Mouse (Mus musculus) gastrocnemius, postnatal 36 days (tissue): ENCODE results near the gene Adamts12. TPM values are rescaled to one million over a fixed set of nuclear protein-coding genes. Genes with fewer than 3 reads are reported as not detected.

Experiments
- DNase-seq, 2 experiments: peaks; one replicate each; pipeline ENCODE4 v3.0.0; 2022
- intact Hi-C: fragments of 180-260 bp; cut with DNase I; formaldehyde crosslinking; loops from one replicate; pipeline ENCODE4 v1.15.1; 2025
- total RNA-seq, 2 experiments: library from RNA; stranded (reverse); gene quantifications; 2 replicates each; pipeline ENCODE4 v1.2.3; 2021

Gene Adamts12
- total RNA-seq, 2 experiments from 2014 or later = 4.8 to 6.4 TPM

DNA sequence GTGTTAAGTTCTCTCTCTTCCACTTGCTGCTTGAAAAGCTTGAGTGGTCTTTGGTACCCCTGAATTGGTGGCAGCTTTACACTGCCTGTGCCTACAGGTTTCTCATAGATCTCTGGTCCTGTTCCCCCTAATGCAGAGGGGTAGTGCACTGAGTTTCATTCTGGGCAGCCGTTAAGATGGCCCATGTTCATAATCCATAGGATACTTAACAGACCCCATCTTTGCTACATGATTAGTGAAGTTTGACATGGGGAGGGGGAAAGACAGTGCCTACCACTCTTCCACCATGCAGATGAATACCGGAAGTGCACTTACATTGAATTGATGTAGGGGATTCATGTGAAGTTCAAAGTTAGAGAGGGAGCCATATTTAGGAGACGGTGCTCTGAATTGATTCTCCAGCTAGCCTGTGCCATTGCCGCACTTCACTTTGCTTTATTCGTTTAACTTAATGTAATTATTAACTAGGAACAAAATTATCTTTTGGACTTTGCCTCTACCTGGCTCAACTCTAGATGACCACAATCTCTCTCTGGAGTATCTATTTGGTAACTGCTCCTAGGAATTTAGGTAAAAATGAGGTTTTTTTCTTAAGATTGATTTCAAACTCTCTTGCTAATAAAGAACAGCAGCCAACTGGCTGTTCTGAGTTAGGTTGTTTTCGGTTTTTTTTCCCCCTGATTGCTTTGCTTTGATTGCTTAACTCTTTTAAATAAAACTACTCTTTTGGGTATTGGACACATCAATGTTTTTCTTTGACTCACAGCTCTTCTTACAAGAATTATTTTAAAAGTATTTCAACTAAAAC, 214.9 kb downstream of the Adamts12 start:
- DNase-seq = no peak
- intact Hi-C loops = no loop called here

DNA sequence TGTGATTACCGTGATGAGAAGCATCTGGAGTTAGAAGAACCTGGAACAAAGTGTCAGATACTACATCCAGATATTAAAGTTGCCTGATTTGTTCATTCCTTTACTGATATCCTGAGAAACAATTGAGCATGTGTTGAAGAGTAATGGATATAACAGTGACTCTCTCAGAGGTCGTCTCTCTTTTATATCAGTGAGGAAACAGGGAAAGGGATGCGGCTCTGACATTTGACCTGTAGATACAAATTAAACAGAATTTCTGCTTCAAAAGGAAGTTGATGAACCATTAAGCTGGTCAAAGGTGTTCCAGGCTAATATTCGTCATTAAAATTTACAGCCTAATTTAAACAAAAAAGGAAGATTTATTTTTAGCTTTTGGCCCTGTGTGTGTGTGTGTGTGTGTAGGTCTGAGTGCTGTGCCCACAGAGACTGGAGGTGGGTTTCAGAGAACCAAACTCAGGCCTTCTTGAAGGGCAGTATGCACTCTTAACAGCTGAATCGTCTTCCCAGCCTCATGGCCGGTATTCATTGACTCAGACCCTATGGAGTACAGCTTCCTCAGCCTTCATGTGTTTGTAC, 216.2 kb downstream of the Adamts12 start:
- intact Hi-C loops = no loop called here
- DNase-seq = no peak

DNA sequence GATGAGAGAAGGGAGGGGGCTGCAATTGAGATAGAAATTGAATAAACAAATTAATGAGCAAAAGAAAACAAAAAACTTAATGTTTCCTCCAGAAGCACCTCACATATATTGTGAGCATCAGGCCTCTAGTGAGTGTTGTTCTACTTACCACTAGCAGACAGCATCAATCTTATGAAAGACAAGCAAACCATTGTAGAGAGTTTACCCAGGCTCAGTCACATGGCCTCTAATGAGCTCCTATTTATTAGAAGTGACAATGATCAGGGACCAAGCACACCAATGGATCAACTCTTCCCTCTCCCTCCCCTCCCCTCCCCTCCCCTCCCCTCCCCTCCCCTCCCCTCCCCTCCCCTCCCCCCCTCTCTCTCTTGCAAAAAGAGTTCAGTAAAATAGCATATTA, 218.6 kb downstream of the Adamts12 start:
- intact Hi-C loops = no loop called here
- no peak for DNase-seq

DNA sequence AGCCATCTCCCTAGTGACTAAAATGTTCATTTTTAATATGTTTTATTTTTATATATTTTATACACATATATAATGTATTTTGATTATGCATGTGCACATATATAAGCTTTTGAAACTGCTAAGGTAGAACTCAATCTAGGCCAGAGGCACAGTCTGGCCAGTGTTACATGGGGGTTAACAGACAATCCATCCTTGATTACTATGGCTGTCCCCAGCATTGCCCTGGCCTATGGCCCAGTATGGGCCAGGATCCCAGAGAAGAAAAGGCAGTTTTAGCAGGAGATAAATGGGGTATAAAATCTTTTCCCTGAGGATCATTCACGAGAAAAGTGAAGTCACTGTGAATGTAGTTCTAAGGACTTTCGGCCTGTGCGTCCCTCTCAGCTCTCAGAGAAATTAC, 223.2 kb downstream of the Adamts12 start:
- DNase-seq = no peak
- intact Hi-C loops = no loop called here

DNA sequence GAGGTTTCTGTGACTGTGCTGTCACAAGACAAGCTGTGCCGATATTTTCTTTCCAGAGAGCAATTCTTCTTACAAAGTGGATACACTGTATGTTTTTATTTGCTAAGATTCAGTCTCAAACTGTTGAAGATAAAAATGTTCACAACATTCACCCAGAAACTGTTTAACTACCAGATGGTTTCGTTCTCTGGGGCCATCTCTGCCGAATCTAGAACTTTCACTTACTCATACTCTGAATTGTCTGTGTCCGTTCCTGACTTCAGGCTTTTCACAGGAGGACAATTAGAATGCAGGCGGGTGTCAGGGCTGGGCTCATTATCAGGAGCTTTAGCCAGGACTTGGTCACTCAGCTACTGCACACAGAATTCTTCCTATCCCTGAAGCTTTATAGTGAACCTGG, 227.7 kb downstream of the Adamts12 start:
- no peak for DNase-seq
- intact Hi-C loops = no loop called here

DNA sequence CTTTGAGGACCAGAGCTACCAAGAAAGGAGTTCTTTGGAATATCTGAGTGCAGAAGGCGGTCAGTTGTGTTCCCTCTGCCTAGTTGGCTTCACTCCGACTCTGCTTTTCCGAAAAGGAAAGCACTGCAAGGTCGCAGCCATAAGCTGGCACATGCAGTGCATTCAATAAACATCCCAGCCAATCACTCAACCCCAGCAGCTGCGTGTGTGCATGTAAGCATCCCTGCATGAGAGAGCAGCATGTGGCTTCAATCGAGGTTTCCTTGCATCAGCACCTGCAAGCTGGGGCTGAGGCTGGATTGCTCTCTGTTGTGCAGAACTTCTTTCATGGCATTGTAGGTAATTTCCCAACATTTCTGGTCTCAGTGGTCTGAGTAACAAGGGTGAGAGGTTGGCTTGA, 230.4 kb downstream of the Adamts12 start:
- DNase-seq = no peak
- intact Hi-C loops = no loop called here

DNA sequence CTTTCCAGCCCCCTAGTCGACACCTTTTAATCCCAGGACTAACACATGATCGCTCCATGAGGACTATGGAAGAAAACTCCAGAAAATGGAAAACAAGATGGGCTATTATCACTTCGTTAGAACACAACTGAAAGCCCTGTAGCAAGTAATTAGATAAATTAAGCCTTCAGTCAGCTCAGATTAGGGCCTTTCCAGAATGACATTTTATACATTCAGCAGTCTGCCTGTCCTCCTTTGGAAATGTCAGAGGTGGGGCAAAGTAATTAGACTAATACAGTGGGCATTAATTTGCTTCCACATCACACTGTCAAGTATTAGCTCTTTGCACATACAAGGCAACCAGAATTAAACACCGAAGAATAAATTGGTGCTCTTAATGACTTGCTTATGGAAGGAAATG, 233.4 kb downstream of the Adamts12 start:
- no peak for DNase-seq
- intact Hi-C loops = no loop called here

DNA sequence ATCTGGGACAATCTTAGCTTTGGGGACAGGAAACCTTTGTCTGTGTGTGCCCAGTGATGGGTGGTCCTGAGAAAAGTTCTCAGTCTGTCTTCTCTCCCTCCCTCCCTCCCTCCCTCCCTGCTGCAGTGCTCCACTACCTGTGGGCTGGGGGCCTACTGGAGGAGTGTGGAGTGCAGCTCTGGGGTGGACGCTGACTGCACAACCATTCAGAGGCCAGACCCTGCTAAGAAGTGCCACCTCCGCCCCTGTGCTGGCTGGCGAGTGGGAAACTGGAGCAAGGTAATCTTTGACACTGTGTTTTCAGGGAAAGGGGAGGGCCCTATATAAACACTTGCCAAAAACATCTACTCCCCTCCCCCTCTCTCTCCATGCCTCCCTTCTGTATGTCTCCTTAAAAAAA, 252.5 kb downstream of the Adamts12 start:
- intact Hi-C loops = loop anchor here (5.0 kb wide), 1 partner anchor 395 kb away; no protein-coding TSS in a partner anchor

DNA sequence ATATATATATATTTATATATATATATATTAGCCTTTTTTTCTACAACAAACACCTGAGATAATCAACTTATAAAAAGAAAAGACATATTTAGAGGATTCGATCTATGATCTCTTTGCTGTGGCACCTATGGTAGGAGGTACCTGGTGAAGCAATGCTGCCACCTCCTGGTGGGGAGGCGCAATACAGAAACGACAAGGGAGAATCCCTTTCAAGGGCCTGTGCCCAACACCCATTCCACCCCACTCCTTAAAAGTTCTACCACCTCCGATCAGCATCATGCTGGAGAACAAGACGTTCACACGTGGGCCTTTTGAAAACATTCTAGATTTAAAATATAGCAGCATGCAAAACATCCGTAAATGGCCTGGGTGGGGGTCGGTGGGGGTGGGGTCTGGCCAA, 255.9 kb downstream of the Adamts12 start:
- intact Hi-C loops = loop anchor here (1.0 kb wide), 1 partner anchor 282 kb away; no protein-coding TSS in a partner anchor
- peak; percentile 21 to 30 for DNase-seq

More for the DNA sequence above, 252.5 kb downstream of the Adamts12 start:
- DNase-seq = no peak

DNA sequence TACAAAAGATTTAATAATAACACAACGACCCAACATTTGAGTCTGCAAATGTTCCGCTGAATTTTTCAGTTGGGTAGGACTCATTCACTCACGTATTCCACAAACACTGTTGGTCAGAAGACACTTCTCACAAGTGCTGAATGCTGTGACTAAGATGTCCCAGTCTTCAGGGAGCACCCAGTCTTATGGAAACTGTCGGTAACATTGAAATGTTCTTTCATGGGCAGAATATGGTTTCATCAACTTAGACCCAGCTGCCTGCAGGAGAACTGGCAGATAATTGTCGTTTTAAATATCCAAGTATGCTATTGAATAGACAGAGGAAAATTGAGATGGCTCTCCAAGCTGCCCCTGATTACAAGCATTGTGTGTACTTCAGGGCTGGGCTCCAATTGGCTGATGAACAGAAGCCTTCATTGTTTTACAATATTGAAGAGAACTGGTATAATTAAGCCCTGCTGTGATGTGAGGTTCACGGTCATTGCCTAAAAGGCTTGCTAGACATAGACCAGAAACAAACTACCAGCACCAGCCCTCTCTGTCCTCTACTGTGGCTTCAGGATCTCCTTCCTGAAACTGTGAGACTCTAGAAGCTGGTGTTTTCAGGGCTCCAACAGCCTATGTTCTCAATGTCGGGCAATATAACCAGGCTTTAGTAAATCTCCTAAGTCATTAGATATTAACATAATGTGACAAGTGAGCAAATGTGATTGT, 275.0 kb downstream of the Adamts12 start:
- intact Hi-C loops = no loop called here
- DNase-seq = no peak

DNA sequence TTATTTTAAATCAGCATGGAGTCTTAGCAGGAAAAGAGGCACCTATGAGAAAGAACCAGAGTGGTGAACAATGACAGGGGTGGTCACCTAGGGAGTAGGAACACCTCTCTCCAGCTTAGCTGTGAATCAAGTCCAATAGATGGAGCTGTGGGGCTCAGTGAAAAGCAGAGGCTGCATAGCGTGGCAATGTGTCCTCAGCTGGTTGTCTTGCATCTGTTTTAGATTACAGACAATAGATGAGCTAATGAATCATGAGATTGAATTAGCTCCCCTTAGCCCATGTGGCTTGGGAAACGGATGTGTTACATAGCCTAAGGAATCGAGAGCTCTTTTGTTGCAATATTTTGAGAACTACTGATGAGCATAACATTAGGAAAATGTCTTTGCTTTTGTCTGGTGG, 291.3 kb downstream of the Adamts12 start:
- DNase-seq = no peak
- intact Hi-C loops = no loop called here

DNA sequence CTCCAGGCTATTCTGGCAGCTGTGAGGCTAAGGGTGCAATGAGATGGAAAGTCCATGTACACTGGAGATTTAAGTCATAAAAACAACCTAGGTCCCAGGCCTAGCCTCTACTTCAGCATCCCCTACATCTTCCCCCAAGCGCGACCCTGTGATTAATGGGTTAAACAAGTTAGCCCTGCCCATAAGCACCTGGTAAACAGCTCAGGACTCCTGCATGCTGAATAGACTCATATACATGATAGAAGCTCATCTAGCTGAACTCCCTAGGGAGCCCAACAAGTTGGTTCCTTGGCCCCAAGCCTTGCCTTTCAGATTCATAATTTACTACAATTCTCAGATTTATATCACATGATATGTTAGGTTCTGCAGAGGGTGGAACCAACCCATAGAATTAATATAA, 292.9 kb downstream of the Adamts12 start:
- intact Hi-C loops = no loop called here
- DNase-seq = no peak

DNA sequence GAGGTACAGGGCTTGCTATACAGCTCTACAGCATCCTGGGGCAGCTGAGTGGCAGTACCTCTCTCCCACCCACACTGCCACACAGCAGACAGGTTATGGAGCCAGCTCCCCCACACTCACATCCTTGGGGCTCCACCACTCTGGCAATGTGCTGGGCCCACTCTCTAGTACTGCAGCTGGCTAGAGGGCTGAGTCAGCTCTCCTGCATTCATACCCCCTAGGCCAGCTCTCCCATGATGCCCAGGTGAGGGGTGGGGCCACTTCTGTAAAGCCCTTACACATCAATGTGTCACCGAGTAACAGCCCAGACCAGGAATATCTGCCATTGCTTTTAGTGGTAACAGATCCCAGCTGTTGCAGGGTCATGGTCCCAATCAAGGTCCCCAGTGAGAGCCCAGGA, 296.3 kb downstream of the Adamts12 start:
- no peak for DNase-seq
- intact Hi-C loops = no loop called here

DNA sequence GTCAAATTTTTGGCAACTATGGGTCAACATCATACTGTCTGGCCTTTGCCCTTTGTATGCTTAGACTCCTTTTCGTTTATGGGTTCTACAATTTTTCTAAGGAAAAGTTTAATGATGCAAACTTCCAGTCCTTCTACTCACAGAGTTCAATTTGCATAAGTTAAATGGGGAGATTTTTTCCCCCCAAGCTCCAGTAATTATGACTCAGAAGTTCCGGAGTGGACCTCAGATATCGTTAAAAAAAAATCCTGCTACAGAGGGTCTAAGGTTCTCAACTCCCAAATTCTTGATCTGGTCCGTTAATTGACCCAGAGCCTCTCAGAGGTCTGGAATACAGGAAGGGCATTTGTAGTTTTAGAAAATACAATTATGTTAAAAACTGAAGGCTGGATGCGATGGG, 297.2 kb downstream of the Adamts12 start:
- DNase-seq = no peak
- intact Hi-C loops = no loop called here

DNA sequence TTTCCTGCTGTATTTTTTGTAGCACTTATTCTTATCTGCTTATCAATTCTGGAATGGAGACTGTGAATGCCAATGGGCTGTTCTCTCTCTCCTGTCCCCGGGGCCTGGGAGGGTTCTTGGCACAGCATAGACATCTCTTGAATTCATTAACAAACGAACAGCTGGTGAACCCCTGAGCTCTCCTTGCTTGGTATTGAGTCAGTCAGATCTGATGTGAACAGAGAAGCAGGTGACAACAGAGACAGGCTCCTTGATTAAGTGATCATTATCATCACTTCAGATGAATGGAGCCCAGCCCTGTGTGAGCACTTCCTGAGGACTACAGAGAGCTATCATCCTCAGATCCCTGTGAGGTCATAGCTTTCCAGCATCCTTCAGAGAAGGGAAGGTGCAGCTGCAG, 299.5 kb downstream of the Adamts12 start:
- intact Hi-C loops = no loop called here
- DNase-seq = no peak

DNA sequence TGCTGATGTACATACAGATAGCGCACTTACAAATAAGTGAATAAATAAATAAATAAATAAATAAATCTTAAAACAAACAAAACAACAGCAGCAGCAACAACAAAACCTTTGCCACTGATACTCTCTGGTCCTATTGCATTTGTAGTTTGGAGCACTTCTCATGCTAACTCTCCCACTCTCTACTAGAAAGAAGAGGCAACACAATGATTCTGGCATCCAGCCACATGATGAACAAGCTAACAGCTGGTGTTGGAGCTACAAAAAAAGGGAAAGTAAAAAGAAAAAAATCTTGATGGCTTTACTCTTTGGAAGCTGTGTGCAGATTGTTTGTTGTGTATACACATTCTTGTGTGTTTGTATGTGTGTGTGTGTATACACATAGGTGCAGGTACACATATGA, 300.2 kb downstream of the Adamts12 start:
- DNase-seq = peak in 1 of 2 experiments; percentile 29
- intact Hi-C loops = no loop called here

DNA sequence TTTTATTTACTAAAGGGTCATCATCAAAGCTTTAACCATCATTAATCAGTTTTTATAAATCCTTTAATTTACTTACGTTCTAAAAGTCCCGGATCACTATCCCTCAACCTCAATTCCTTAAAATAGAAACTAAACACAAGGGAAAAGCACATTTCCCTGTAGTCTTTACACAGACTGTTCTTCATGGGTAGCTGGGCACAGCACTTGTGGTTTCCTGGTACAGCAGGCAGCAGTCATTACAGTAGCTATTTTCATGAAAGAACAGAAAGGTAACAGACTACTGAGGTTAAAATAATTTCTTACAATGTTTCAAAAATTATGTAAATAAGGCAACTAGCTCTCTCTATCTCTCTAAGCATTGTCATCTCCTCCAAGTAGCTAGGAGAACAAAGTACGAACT, 305.0 kb downstream of the Adamts12 start:
- intact Hi-C loops = no loop called here
- no peak for DNase-seq

DNA sequence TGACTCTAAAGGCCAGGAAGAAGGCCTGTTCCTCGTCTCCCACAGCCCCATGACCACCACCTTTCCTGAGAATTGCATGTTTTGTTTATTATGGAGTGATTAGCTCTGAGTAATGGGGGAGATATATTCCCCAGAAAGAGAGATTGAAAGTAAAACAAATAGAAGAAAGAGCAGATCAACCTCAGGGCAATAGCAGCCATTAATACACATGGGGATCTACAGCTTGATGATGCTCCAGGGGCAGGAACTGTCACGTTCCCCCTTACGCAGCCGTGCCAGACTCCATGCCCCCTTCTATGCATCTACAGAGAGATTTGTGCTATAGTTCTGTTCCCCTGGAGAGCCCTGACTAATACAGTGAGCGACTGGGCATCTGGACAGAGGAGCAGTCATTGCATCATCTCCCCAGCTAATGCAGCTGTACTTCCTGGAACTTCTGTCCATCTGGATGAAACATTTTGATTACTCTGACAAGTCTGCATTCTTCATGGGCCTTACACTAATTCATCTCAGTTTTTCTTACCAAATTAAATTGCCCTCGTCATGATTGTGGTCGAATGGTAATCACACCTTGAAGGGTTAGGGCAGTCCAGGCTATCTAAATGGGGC, 306.0 kb downstream of the Adamts12 start:
- intact Hi-C loops = no loop called here
- DNase-seq = no peak

DNA sequence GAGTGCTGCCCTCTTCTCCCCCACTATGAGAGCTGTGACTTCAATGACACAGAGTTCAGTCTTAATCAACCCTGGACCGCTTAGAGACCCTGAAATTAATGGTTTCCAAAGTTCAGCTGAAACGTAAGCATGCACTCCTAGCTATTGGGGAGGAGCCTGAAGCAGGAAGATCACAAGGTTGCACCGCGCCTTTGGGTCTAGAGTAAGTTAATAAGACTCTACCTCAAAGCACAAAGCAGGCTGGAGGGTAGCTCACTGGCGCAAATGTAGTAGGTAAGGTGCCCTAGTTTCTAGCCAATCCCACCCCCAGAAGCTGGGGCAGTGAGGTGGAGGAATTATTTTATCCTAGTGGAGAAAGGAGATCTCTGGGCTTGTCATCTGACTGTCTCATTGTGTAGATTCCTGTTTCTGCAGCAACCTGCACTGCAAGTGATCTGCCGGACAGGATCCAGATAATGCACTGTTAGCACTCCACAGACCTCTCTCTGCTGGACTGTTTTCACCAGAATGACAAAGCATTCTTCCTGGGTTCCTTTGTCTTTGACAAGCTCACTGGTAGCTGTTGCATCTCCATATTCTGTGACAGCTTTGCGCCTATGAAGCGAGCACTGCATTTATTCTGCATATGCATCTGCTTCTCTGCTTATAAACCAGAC, 315.0 kb downstream of the Adamts12 start:
- DNase-seq = no peak
- intact Hi-C loops = loop anchor here (2.0 kb wide), 2 partner anchors 343 to 459 kb away; partner anchors contain the start of gene Rxfp3

DNA sequence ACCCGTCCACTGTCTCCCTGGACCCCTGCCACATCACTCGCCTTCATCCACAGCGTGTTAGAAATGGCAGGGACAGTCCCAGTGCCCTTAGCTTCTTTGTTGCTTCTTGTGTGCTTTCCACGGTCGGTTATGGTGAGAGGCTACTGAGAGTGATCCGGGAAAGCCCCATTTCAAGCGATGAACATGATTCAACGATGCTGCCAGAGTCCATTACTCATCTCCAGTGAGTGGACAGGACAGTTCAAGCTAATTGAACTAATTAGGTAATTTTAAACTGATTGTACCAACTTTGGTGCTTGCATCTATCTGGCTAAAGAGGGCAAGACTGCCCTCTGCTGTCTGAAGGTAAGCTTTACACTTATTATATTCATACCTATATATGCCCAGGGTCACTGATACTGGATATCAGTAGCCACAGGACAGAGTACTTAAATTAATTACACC, 315.5 kb downstream of the Adamts12 start:
- intact Hi-C loops = loop anchor here (2.0 kb wide), 2 partner anchors 343 to 459 kb away; partner anchors contain the start of gene Rxfp3
- no peak for DNase-seq
